Mouse (Mus musculus) intestine, embryonic 15.5 days (tissue): ENCODE measurements around the gene Ank. TPM values are rescaled to one million over a fixed set of nuclear protein-coding genes. Genes with fewer than 3 reads are reported as not detected.

ENCODE experiments used
- ATAC-seq: fragments of 200-750 bp; cut with Nextera tagmentation; 2 replicates; pipeline ENCODE4 v1.8.0; 2017; ENCODE audit warnings: moderate TSS enrichment, moderate library complexity
- H3K27ac ChIP-seq: fragments of 300-500 bp; sonication (generic); 2 replicates; pipeline ENCODE4 v1.5.1; 2015; ENCODE audit warnings: mild to moderate bottlenecking, inconsistent platforms
- H3K27me3 ChIP-seq: fragments of 300-500 bp; sonication (generic); replicated peaks from 2 replicates; pipeline ENCODE4 v1.6.1; 2015; ENCODE audit warnings: inconsistent platforms
- H3K36me3 ChIP-seq: fragments of 300-500 bp; sonication (generic); 2 replicates; pipeline ENCODE4 v1.6.1; 2015; ENCODE audit warnings: inconsistent platforms
- H3K4me1 ChIP-seq: fragments of 300-500 bp; sonication (generic); replicated peaks from 2 replicates; pipeline ENCODE4 v1.6.1; 2015; ENCODE audit warnings: inconsistent platforms
- H3K4me2 ChIP-seq: fragments of 300-500 bp; sonication (generic); replicated peaks from 2 replicates; pipeline ENCODE4 v1.6.1; 2015; ENCODE audit warnings: mild to moderate bottlenecking, inconsistent platforms
- H3K4me3 ChIP-seq: fragments of 300-500 bp; sonication (generic); replicated peaks from 2 replicates; pipeline ENCODE4 v1.5.1; 2015; ENCODE audit warnings: inconsistent platforms
- H3K9ac ChIP-seq: fragments of 300-500 bp; sonication (generic); 2 replicates; pipeline ENCODE4 v1.6.1; 2015; ENCODE audit warnings: inconsistent platforms
- H3K9me3 ChIP-seq: fragments of 300-500 bp; sonication (generic); 2 replicates; pipeline ENCODE4 v1.6.1; 2016; ENCODE audit warnings: inconsistent platforms
- WGBS: fragments of 180-500 bp; shearing (Covaris S2); methylation state at CpG from one replicate; pipeline ENCODE4 v1.1.7; 2015; 5-methylcytosine and 5-hydroxymethylcytosine counted together
- polyA plus RNA-seq: library from polyadenylated mRNA; unstranded; fragments of >200 nt; fragmentation: Nextera tagmentation; extraction: Ambion mirVana; gene quantifications from 2 replicates; pipeline ENCODE4 v1.2.1, GENCODE M21; 2015

Ank gene
- polyA plus RNA-seq, 1 experiment from 2014 or later = 15.9 TPM

DNA sequence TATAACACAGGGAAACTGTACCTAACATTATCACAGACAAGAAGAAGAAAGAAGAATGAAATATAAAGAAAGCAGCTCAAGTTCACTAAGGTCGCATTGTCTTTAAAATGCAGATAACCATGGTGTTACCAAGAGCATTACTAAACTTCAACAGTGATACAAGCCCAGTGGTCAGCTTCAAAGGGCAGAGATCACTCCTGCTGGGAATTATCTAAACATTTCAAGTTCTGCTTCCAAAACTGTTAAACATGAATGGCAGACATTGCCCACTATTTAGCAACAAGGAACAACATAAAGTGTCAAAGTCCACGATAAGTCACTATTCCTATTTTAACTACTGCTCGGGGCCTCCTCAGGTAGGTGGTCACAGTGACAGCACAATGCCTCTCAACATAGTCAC is 138.1 kb downstream of the Ank start:
- WGBS = 72% methylated on average over 3 of the region's 3 CpGs
- Histone ChIP-seq H3K27me3 (no peaks in the 10 kb centered on the region), H3K4me1 (0 out of 2 replicates have a peak, but pooled peaks cover 3% of the 10 kb centered on the region), H3K9ac (no peak overlapping the region), H3K36me3 (peaks cover 8% of the 10 kb centered on the region), H3K9me3 (no peaks in the 10 kb centered on the region), H3K4me3 (no peak overlapping the region), H3K27ac (no peak overlapping the region), H3K4me2 (no peak overlapping the region)
- ATAC-seq = no peak

GRCm38 (mm10) chr15:27605252-27605651 is 138.8 kb downstream of the Ank start:
- Histone ChIP-seq H3K9me3 (no peaks in the 10 kb centered on the region), H3K36me3 (peaks cover 8% of the 10 kb centered on the region), H3K27me3 (no peaks in the 10 kb centered on the region), H3K4me3 (no peak overlapping the region), H3K27ac (no peak overlapping the region), H3K4me2 (no peak overlapping the region), H3K9ac (no peak overlapping the region), H3K4me1 (0 out of 2 replicates have a peak, but pooled peaks cover 3% of the 10 kb centered on the region)
- WGBS = 79% methylated on average over 3 of the region's 3 CpGs
- no peak for ATAC-seq

DNA sequence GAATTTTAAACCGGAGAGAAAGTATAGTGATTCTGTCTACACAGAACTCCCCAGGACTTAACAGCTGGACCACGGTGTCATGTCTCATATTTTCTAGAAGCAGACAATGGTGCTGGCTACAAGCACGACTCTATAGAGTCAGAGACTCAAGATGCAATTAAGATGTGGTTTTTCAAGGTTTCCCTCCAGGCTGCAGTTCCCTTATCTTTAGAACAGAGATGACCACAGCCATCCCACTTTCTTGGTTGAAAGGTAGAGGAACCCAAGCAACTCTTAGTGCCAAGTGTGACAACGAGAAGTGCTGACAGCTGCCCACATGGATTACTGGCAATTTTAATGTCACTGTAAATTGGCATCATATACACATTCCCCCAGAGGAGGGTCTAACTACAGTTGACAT is 143.1 kb downstream of the Ank start:
- Histone ChIP-seq H3K4me1 (0 out of 2 replicates have a peak, but pooled peaks cover 3% of the 10 kb centered on the region), H3K9ac (no peak overlapping the region), H3K9me3 (no peaks in the 10 kb centered on the region), H3K36me3 (peaks cover 16% of the 10 kb centered on the region), H3K27me3 (no peaks in the 10 kb centered on the region), H3K4me2 (no peak overlapping the region), H3K4me3 (no peak overlapping the region), H3K27ac (no peak overlapping the region)
- ATAC-seq = no peak
- 68% methylated on average over 4 of the region's 4 CpGs for WGBS

GRCm38 (mm10) chr15:27612533-27613221 is 146.2 kb downstream of the Ank start:
- H3K4me2 ChIP-seq = no peak overlapping the region
- H3K27ac ChIP-seq = no peak overlapping the region
- peak; percentile 78 for ATAC-seq
- H3K9ac ChIP-seq = no peak overlapping the region
- H3K36me3 ChIP-seq = peaks cover 19% of the 10 kb centered on the region; the same call in 1 of the 2 replicates
- 55% methylated on average over 6 of the region's 6 CpGs for WGBS
- no peak overlapping the region for H3K4me3 ChIP-seq
- no peaks in the 10 kb centered on the region for H3K27me3 ChIP-seq
- H3K4me1 ChIP-seq = no peaks in the 10 kb centered on the region
- H3K9me3 ChIP-seq = no peaks in the 10 kb centered on the region

DNA sequence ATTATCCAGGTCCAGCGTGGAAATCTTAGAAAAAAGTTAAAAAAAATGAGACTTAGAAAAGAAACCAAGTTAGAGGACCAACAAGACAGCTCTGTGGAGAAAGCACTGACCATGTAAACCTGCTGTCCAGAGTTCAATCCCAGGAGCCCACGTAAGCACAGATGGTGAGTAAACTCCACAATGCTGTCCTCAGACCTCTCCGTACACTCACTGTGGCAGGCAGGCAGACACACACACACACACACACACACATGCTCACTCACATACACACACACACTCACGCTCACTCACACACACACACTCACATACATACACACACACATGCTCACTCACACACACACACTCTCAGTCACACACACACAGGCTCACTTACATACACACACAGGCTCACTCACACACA is 146.8 kb downstream of the Ank start:
- 0 out of 2 replicates have a peak, but pooled peaks have one; percentile 26 for ATAC-seq
- Histone ChIP-seq H3K27me3 (no peaks in the 10 kb centered on the region), H3K4me1 (no peaks in the 10 kb centered on the region), H3K9ac (no peak overlapping the region), H3K4me3 (no peak overlapping the region), H3K36me3 (peaks cover 18% of the 10 kb centered on the region; the same call in 1 of the 2 replicates), H3K27ac (no peak overlapping the region), H3K9me3 (no peaks in the 10 kb centered on the region), H3K4me2 (no peak overlapping the region)
- WGBS = 92% methylated on average over 4 of the region's 4 CpGs

DNA sequence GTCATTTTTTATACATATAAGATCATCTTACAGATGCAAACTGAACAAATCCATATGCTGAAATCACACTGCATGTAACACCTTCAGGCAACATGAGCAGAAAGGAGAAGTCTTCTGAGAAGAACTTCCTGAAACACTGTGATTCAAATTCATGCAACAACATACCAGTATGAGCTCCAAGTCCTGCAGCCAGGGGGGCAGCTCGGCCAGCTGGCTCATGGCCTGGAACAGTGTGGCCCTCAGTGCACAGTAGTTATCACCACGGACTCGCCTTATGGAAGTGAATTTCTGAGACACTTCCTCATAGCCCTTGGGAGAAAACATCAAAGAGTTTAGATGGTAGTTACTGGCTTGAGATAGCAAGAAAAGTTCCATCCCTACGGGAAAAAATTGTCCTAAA is 149.7 kb downstream of the Ank start:
- Histone ChIP-seq H3K27ac (no peak overlapping the region), H3K4me1 (no peaks in the 10 kb centered on the region), H3K4me2 (no peak overlapping the region), H3K9me3 (no peaks in the 10 kb centered on the region), H3K27me3 (no peaks in the 10 kb centered on the region), H3K4me3 (no peak overlapping the region), H3K36me3 (peaks cover 11% of the 10 kb centered on the region; the same call in 1 of the 2 replicates), H3K9ac (no peak overlapping the region)
- 69% methylated on average over 4 of the region's 4 CpGs for WGBS
- ATAC-seq = no peak

- 88% methylated on average over 3 of the region's 3 CpGs for WGBS
- peaks cover 11% of the 10 kb centered on the region; the same call in 1 of the 2 replicates for H3K36me3 ChIP-seq
Measured at GRCm38 (mm10) chr15:27617227-27617626, 150.8 kb downstream of the Ank start.

GRCm38 (mm10) chr15:27618778-27619533 is 152.5 kb downstream of the Ank start:
- Histone ChIP-seq H3K27me3 (no peaks in the 10 kb centered on the region), H3K4me1 (no peaks in the 10 kb centered on the region), H3K9ac (no peak overlapping the region), H3K4me2 (no peak overlapping the region), H3K27ac (no peak overlapping the region), H3K9me3 (no peaks in the 10 kb centered on the region), H3K4me3 (no peak overlapping the region), H3K36me3 (peaks cover 11% of the 10 kb centered on the region; the same call in 1 of the 2 replicates)
- ATAC-seq = peak; percentile 74
- WGBS = 70% methylated on average over 6 of the region's 6 CpGs

More at GRCm38 (mm10) chr15:27617227-27617626, 150.8 kb downstream of the Ank start:
- no peak overlapping the region for H3K4me2 ChIP-seq
- H3K4me1 ChIP-seq = no peaks in the 10 kb centered on the region
- H3K27ac ChIP-seq = no peak overlapping the region
- no peaks in the 10 kb centered on the region for H3K27me3 ChIP-seq
- no peaks in the 10 kb centered on the region for H3K9me3 ChIP-seq
- no peak for ATAC-seq
- no peak overlapping the region for H3K4me3 ChIP-seq
- H3K9ac ChIP-seq = no peak overlapping the region

- no peak overlapping the region for H3K4me2 ChIP-seq
- ATAC-seq = peak; percentile 89
- WGBS = 61% methylated on average over 3 of the region's 3 CpGs
Measured at GRCm38 (mm10) chr15:27619683-27620082, 153.2 kb downstream of the Ank start.

GRCm38 (mm10) chr15:27620475-27621185 is 154.2 kb downstream of the Ank start:
- Histone ChIP-seq H3K4me2 (no peak overlapping the region), H3K27me3 (no peaks in the 10 kb centered on the region), H3K27ac (no peak overlapping the region), H3K4me1 (no peaks in the 10 kb centered on the region), H3K9ac (no peak overlapping the region), H3K9me3 (no peaks in the 10 kb centered on the region), H3K36me3 (peaks cover 1% of the 10 kb centered on the region; the same call in 1 of the 2 replicates), H3K4me3 (no peak overlapping the region)
- 82% methylated on average over 6 of the region's 6 CpGs for WGBS
- no peak for ATAC-seq

More at GRCm38 (mm10) chr15:27619683-27620082, 153.2 kb downstream of the Ank start:
- Histone ChIP-seq H3K9ac (no peak overlapping the region), H3K9me3 (no peaks in the 10 kb centered on the region), H3K27ac (no peak overlapping the region), H3K27me3 (no peaks in the 10 kb centered on the region), H3K4me1 (no peaks in the 10 kb centered on the region), H3K36me3 (peaks cover 7% of the 10 kb centered on the region; the same call in 1 of the 2 replicates), H3K4me3 (no peak overlapping the region)

DNA sequence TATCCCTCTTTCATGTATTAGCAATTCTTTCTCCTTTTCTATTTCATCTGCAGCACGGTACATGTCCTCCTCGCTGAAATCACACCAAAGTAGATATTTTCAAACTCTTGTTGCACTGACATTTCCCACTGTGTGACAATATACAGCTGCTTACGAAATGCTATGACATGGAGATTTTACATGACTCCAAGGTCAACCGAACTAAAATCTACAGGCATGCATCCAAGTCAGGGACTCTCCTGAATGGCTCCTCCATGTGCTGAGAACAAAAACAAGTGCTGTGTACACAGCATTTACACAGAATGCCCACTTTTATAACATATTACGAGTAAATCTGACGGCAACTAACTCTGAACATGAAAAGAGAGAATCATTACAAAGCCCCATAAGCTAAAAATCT is 156.8 kb downstream of the Ank start:
- Histone ChIP-seq H3K4me3 (no peak overlapping the region), H3K27me3 (no peaks in the 10 kb centered on the region), H3K9ac (no peak overlapping the region), H3K4me2 (no peak overlapping the region), H3K9me3 (no peaks in the 10 kb centered on the region), H3K4me1 (no peaks in the 10 kb centered on the region), H3K27ac (no peak overlapping the region), H3K36me3 (peaks cover 5% of the 10 kb centered on the region; the same call in 1 of the 2 replicates)
- WGBS = 85% methylated on average over 6 of the region's 6 CpGs
- ATAC-seq = no peak
